Mouse (Mus musculus): ENCODE results near the gene Cabp2. TPM values are rescaled to one million over a fixed set of nuclear protein-coding genes. Genes with fewer than 3 reads are reported as not detected.

Cabp2 gene
- polyA plus RNA-seq, 1 experiment from 2014 or later: not detected

- Histone ChIP-seq H3K4me2 (ENCODE audit: low read depth, low read length) (no peak overlapping the region), H3K27ac (ENCODE audit: low read depth, low read length) (no peak overlapping the region), H3K4me1 (ENCODE audit: control insufficient read depth, insufficient read depth, low read length) (no peaks in the 10 kb centered on the region), H3K9ac (replicated peaks; ENCODE audit: low read depth, low read length) (no peak overlapping the region), H3K9me3 (ENCODE audit: control insufficient read depth, low read length) (no peaks in the 10 kb centered on the region), H3K27me3 (ENCODE audit: control insufficient read depth, insufficient read depth, low read length) (no peaks in the 10 kb centered on the region), H3K4me3 (ENCODE audit: low read depth, low read length) (no peak overlapping the region), H3K36me3 (ENCODE audit: control insufficient read depth, insufficient read depth, low read length) (no peaks in the 10 kb centered on the region)
- ATAC-seq (ENCODE audit: low read depth): no peak
- WGBS: 82% methylated on average over 8 of the region's 8 CpGs
Observed at GRCm38 (mm10) chr19:4070756-4071155, 10.6 kb upstream of the Cabp2 start.

- no peaks in the 10 kb centered on the region for H3K36me3 ChIP-seq (ENCODE audit: control insufficient read depth, insufficient read depth, low read length)
- 93% methylated on average over 6 of the region's 6 CpGs for WGBS
- H3K4me3 ChIP-seq (ENCODE audit: low read depth, low read length): no peak overlapping the region
- no peak for ATAC-seq (ENCODE audit: low read depth)
- H3K4me2 ChIP-seq (ENCODE audit: low read depth, low read length): no peak overlapping the region
- no peaks in the 10 kb centered on the region for H3K4me1 ChIP-seq (ENCODE audit: control insufficient read depth, insufficient read depth, low read length)
- H3K9me3 ChIP-seq (ENCODE audit: control insufficient read depth, low read length): no peaks in the 10 kb centered on the region
- H3K27me3 ChIP-seq (ENCODE audit: control insufficient read depth, insufficient read depth, low read length): no peaks in the 10 kb centered on the region
- H3K9ac ChIP-seq (replicated peaks; ENCODE audit: low read depth, low read length): no peak overlapping the region
- H3K27ac ChIP-seq (ENCODE audit: low read depth, low read length): no peak overlapping the region
Observed at GRCm38 (mm10) chr19:4071406-4071805, 10.0 kb upstream of the Cabp2 start.

DNA sequence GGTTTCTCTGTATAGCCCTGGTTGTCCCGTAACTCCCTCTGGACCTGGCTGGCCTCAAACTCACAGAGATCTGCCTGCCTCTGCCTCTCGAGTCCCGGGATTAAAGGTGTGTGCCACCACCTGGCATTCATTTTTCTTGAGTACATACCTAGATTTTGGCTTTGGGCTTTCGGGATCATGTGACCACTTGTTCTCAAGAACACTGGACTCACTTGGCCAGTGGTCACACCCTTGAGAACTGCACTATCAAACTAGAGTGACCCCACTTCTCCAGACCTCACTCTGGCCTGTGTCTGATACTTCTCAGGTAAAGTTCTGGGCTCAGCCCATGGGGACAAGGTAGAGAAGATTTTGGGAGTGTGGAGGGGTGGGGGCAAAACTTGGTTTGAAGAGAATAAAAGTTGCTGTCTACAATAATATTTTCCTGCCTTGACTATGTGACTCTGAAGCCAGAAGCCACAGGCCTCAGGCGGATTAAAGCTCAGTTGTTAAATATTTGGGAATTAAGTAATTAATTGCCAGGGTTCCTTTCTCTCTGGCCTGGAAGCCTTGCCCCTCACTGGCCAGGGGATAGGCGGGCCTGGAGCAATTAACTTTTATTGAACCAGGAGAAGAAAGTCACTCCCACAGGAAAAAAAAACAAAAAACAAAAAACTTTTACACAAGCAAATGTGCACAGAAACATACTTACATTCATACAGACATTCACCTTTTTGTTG is 8.5 kb upstream of the Cabp2 start:
- no peaks in the 10 kb centered on the region for H3K9me3 ChIP-seq (ENCODE audit: control insufficient read depth, low read length)
- H3K4me1 ChIP-seq (ENCODE audit: control insufficient read depth, insufficient read depth, low read length): no peaks in the 10 kb centered on the region
- H3K4me2 ChIP-seq (ENCODE audit: low read depth, low read length): no peak overlapping the region
- H3K4me3 ChIP-seq (ENCODE audit: low read depth, low read length): no peak overlapping the region
- no peak overlapping the region for H3K9ac ChIP-seq (replicated peaks; ENCODE audit: low read depth, low read length)
- 68% methylated on average over 6 of the region's 6 CpGs for WGBS
- no peak for ATAC-seq (ENCODE audit: low read depth)
- H3K27ac ChIP-seq (ENCODE audit: low read depth, low read length): no peak overlapping the region
- no peaks in the 10 kb centered on the region for H3K27me3 ChIP-seq (ENCODE audit: control insufficient read depth, insufficient read depth, low read length)
- H3K36me3 ChIP-seq (ENCODE audit: control insufficient read depth, insufficient read depth, low read length): no peaks in the 10 kb centered on the region

GRCm38 (mm10) chr19:4075531-4075930 is 5.8 kb upstream of the Cabp2 start:
- H3K36me3 ChIP-seq (ENCODE audit: control insufficient read depth, insufficient read depth, low read length): no peaks in the 10 kb centered on the region
- no peak overlapping the region for H3K4me3 ChIP-seq (ENCODE audit: low read depth, low read length)
- H3K27ac ChIP-seq (ENCODE audit: low read depth, low read length): no peak overlapping the region
- no peaks in the 10 kb centered on the region for H3K27me3 ChIP-seq (ENCODE audit: control insufficient read depth, insufficient read depth, low read length)
- H3K9ac ChIP-seq (replicated peaks; ENCODE audit: low read depth, low read length): no peak overlapping the region
- 77% methylated on average over 1 of the region's 1 CpGs for WGBS
- ATAC-seq (ENCODE audit: low read depth): no peak
- H3K9me3 ChIP-seq (ENCODE audit: control insufficient read depth, low read length): no peaks in the 10 kb centered on the region
- no peaks in the 10 kb centered on the region for H3K4me1 ChIP-seq (ENCODE audit: control insufficient read depth, insufficient read depth, low read length)
- H3K4me2 ChIP-seq (ENCODE audit: low read depth, low read length): no peak overlapping the region

- Histone ChIP-seq H3K27me3 (ENCODE audit: control insufficient read depth, insufficient read depth, low read length) (no peaks in the 10 kb centered on the region), H3K9ac (replicated peaks; ENCODE audit: low read depth, low read length) (no peak overlapping the region), H3K27ac (ENCODE audit: low read depth, low read length) (no peak overlapping the region), H3K4me1 (ENCODE audit: control insufficient read depth, insufficient read depth, low read length) (no peaks in the 10 kb centered on the region), H3K4me3 (ENCODE audit: low read depth, low read length) (no peak overlapping the region), H3K36me3 (ENCODE audit: control insufficient read depth, insufficient read depth, low read length) (no peaks in the 10 kb centered on the region), H3K4me2 (ENCODE audit: low read depth, low read length) (no peak overlapping the region), H3K9me3 (ENCODE audit: control insufficient read depth, low read length) (no peaks in the 10 kb centered on the region)
- WGBS: 79% methylated on average over 1 of the region's 1 CpGs
- no peak for ATAC-seq (ENCODE audit: low read depth)
Observed at GRCm38 (mm10) chr19:4079594-4079993, 1.8 kb upstream of the Cabp2 start.

GRCm38 (mm10) chr19:4080511-4081009 is 818 bp upstream of the Cabp2 start:
- no peak overlapping the region for H3K27ac ChIP-seq (ENCODE audit: low read depth, low read length)
- no peaks in the 10 kb centered on the region for H3K4me1 ChIP-seq (ENCODE audit: control insufficient read depth, insufficient read depth, low read length)
- H3K27me3 ChIP-seq (ENCODE audit: control insufficient read depth, insufficient read depth, low read length): no peaks in the 10 kb centered on the region
- H3K4me2 ChIP-seq (ENCODE audit: low read depth, low read length): no peak overlapping the region
- ATAC-seq (ENCODE audit: low read depth): no peak
- H3K9ac ChIP-seq (replicated peaks; ENCODE audit: low read depth, low read length): no peak overlapping the region
- 66% methylated on average over 8 of the region's 8 CpGs for WGBS
- no peaks in the 10 kb centered on the region for H3K9me3 ChIP-seq (ENCODE audit: control insufficient read depth, low read length)
- H3K36me3 ChIP-seq (ENCODE audit: control insufficient read depth, insufficient read depth, low read length): no peaks in the 10 kb centered on the region
- H3K4me3 ChIP-seq (ENCODE audit: low read depth, low read length): no peak overlapping the region

DNA sequence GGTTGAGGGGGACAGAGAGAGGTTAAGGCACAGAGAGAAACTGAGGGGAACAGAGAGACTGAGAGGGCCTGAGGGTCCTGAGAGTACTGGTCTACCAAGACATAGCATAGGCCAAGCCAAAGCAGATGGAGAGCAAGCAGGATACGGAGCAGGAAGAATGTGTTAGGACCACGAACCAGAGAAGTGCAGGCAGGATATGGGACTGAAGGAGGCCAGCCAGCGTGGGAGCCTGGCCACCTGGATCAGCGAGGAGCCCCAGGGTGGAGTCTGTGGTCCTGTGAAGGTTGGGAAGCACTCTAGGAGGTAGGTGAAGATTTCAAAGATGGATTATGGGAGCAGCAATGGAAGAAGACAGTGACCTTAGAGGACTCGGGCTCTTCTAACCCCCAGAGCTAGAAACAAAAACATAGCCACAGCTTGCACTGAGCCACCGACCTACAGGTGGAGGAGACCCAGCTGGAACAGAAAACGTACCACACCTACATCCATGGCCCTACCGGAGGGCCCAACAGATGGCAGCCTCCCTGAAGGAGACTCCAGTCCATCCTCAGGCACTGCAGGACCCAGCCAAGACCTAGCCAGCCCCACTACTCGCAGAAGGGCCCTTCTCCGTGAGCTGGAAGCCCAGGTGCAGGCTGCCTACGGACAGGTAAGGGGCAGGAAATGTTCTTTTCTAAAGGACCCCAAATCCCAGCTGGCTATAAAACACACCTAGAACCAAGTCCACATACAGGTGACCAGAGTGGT is 1.0 kb downstream of the Cabp2 start:
- Histone ChIP-seq H3K4me1 (ENCODE audit: control insufficient read depth, insufficient read depth, low read length) (no peaks in the 10 kb centered on the region), H3K4me2 (ENCODE audit: low read depth, low read length) (no peak overlapping the region), H3K9ac (replicated peaks; ENCODE audit: low read depth, low read length) (no peak overlapping the region), H3K36me3 (ENCODE audit: control insufficient read depth, insufficient read depth, low read length) (no peaks in the 10 kb centered on the region), H3K4me3 (ENCODE audit: low read depth, low read length) (no peak overlapping the region), H3K9me3 (ENCODE audit: control insufficient read depth, low read length) (no peaks in the 10 kb centered on the region), H3K27me3 (ENCODE audit: control insufficient read depth, insufficient read depth, low read length) (no peaks in the 10 kb centered on the region), H3K27ac (ENCODE audit: low read depth, low read length) (no peak overlapping the region)
- ATAC-seq (ENCODE audit: low read depth): no peak
- 84% methylated on average over 11 of the region's 11 CpGs for WGBS

DNA sequence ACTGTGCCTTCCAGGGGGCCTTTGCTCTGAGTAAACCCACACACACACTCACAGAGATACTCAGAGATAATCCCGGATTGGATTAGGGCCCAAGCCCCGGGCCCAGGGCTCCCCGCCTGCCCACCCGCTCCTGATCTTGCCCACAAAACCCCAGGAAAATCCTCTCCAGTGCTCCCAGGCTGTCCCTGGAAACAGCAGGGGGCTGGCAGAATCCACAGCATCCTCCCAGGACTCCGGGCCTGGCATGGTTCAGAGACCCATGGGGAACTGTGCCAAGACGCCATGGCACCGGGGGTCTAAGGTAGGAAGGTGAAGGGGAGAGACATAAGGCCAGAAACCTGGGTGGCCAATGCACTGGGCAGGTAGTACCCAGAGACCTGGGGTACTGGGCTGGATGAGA is 1.9 kb downstream of the Cabp2 start:
- ATAC-seq (ENCODE audit: low read depth): no peak
- no peak overlapping the region for H3K9ac ChIP-seq (replicated peaks; ENCODE audit: low read depth, low read length)
- H3K27ac ChIP-seq (ENCODE audit: low read depth, low read length): no peak overlapping the region
- H3K4me3 ChIP-seq (ENCODE audit: low read depth, low read length): no peak overlapping the region
- H3K4me1 ChIP-seq (ENCODE audit: control insufficient read depth, insufficient read depth, low read length): no peaks in the 10 kb centered on the region
- no peak overlapping the region for H3K4me2 ChIP-seq (ENCODE audit: low read depth, low read length)
- H3K9me3 ChIP-seq (ENCODE audit: control insufficient read depth, low read length): no peaks in the 10 kb centered on the region
- no peaks in the 10 kb centered on the region for H3K27me3 ChIP-seq (ENCODE audit: control insufficient read depth, insufficient read depth, low read length)
- no peaks in the 10 kb centered on the region for H3K36me3 ChIP-seq (ENCODE audit: control insufficient read depth, insufficient read depth, low read length)
- 83% methylated on average over 7 of the region's 7 CpGs for WGBS

DNA sequence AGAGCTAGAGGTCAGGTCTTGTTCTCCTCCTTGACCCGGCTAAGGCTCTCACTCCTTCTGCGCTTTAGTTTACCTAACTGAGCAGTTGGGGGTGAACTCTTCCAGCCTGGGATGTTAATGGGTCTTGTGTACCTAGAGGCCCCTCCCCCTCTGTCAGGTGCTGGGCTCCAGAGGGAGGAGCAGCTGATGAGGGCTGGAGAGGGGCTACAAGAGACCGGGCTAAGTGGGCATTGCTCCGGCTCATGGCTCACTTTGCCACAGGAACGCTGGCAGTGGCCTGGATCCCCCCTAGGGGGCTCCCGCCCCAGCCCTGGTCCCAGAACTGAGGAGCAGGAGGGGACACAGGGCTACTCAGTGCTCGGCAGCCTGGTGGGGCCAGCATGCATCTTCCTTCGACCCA is 2.4 kb downstream of the Cabp2 start:
- Histone ChIP-seq H3K4me3 (ENCODE audit: low read depth, low read length) (no peak overlapping the region), H3K4me2 (ENCODE audit: low read depth, low read length) (no peak overlapping the region), H3K27ac (ENCODE audit: low read depth, low read length) (no peak overlapping the region), H3K4me1 (ENCODE audit: control insufficient read depth, insufficient read depth, low read length) (no peaks in the 10 kb centered on the region), H3K9me3 (ENCODE audit: control insufficient read depth, low read length) (no peaks in the 10 kb centered on the region), H3K36me3 (ENCODE audit: control insufficient read depth, insufficient read depth, low read length) (no peaks in the 10 kb centered on the region), H3K27me3 (ENCODE audit: control insufficient read depth, insufficient read depth, low read length) (no peaks in the 10 kb centered on the region), H3K9ac (replicated peaks; ENCODE audit: low read depth, low read length) (no peak overlapping the region)
- 39% methylated on average over 8 of the region's 8 CpGs for WGBS
- no peak for ATAC-seq (ENCODE audit: low read depth)
